11 mouse cellular contexts compared by ENCODE assay signal in the genomic region with DNA sequence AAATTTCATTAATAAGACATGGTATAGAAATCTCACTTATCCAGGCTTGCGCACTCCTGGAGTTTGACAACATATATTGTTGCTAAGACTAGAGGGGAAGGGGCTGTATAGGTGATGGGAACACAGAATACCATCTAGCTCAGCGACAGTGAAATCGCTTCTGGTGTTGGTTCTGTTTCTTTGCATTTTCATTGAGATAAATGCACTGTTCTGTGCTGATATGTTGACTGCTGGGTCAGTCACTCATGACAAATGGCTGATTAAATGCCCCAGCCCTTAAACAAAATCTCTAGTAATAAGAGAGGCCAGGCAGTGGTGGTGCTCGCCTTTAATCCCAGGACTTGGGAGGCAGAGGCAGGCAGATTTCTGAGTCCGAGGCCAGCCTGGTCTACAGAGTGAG.
"Had no signal": no experiment of that assay in that cellular context is flagged by ENCODE, and none has a peak within 500 bp of the region (broad histone marks: within the 10 kb centered on the region; RNA-seq: fewer than 3 reads in every experiment).

No protein-coding gene starts in this region.

- H3K9ac ChIP-seq: limb, embryonic 15.5 days; lung, embryonic 15.5 days; midbrain, embryonic 13.5 days had no signal

- H3K9me3 ChIP-seq: limb, embryonic 15.5 days; lung, embryonic 15.5 days; midbrain, embryonic 13.5 days had no signal

- H3K27ac ChIP-seq: limb, embryonic 15.5 days; lung, embryonic 15.5 days; macrophage; midbrain, embryonic 13.5 days had no signal

- ATAC-seq: intestine, embryonic 16.5 days; midbrain, embryonic 13.5 days had no signal

- H3K4me1 ChIP-seq: midbrain, embryonic 13.5 days had no signal

- H3K27me3 ChIP-seq: lung, embryonic 15.5 days; midbrain, embryonic 13.5 days had no signal

- H3K4me3 ChIP-seq: limb, embryonic 15.5 days; lung, embryonic 15.5 days; midbrain, embryonic 13.5 days had no signal

- H3K4me2 ChIP-seq: limb, embryonic 15.5 days; lung, embryonic 15.5 days; midbrain, embryonic 13.5 days had no signal

- DNase-seq: kidney, adult 8-10 months; layer of hippocampus, adult 9-11 months; layer of hippocampus, postnatal 36 days; lung, postnatal 14 days; right cerebral cortex, adult 18-20 months; right cerebral cortex, postnatal 25 days had no signal

- H3K36me3 ChIP-seq: limb, embryonic 15.5 days; lung, embryonic 15.5 days; midbrain, embryonic 13.5 days had no signal
